Mouse (Mus musculus) brown adipose tissue, adult 24 weeks (tissue): ENCODE data around the gene Tmem229b. TPM values are rescaled to one million over a fixed set of nuclear protein-coding genes. Genes with fewer than 3 reads are reported as not detected.

Source experiments
- H3K27ac ChIP-seq: fragments of 200-500 bp; replicated peaks from 2 replicates; pipeline ENCODE4 v1.5.1; 2012; ENCODE audit warnings: low read depth, mild to moderate bottlenecking, low read length
- H3K4me1 ChIP-seq: fragments of 200-500 bp; 2 replicates; pipeline ENCODE4 v1.6.1; 2012; ENCODE audit warnings: low read length, mixed read lengths; ENCODE audit not compliant: control insufficient read depth, insufficient read depth, insufficient read length
- H3K4me3 ChIP-seq: fragments of 200-500 bp; 2 replicates; pipeline ENCODE4 v1.5.1; 2012; ENCODE audit warnings: low read depth, mild to moderate bottlenecking, low read length, moderate library complexity; ENCODE audit not compliant: insufficient read depth
- polyA plus RNA-seq: library from polyadenylated mRNA; stranded (reverse); fragments of >200 nt; gene quantifications from 2 replicates; pipeline ENCODE4 v1.2.4, GENCODE M21; 2012; ENCODE audit not compliant: missing spikeins, insufficient read depth, insufficient read length

The Tmem229b gene
- polyA plus RNA-seq, 1 experiment: 1.0 TPM

DNA sequence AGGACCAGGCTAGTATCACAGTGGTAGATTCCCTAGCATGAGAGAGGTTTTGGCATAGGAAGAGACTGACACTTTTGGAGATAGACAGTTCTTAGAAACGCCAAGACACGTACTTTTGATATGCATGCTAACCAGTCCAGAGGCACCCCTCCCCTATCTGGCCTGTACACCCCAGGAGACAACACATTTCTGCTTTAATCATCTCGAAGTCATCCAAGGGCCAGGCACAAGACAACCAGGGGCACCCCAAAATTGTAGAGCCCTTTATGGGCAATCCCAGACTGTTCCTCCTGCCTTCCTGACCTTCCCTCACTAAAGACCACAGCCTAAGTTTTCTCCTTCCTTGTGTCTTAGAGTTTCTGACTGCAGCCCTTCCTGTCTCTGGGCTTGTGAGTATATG lies 91.9 kb downstream of the Tmem229b start:
- H3K4me1 ChIP-seq: no peaks in the 10 kb centered on the region
- no peak overlapping the region for H3K27ac ChIP-seq
- H3K4me3 ChIP-seq: no peak overlapping the region

- Histone ChIP-seq H3K4me1 (no peaks in the 10 kb centered on the region), H3K4me3 (no peak overlapping the region), H3K27ac (no peak overlapping the region)
Observed at GRCm38 (mm10) chr12:78914458-78914857, 93.0 kb downstream of the Tmem229b start.

Other genes starting within 250 kb of the Tmem229b start
- gene Atp6v1d, start 146.0 kb downstream of the Tmem229b start, polyA plus RNA-seq: 104 and 110 TPM in 2 replicates
- gene Eif2s1, start 145.8 kb downstream of the Tmem229b start, polyA plus RNA-seq: 55.4 and 61.8 TPM in 2 replicates
- not detected in 2 replicates for gene Plek2, start 100.7 kb downstream of the Tmem229b start, polyA plus RNA-seq
- not detected in 2 replicates for gene Plekhh1, start 21.5 kb upstream of the Tmem229b start, polyA plus RNA-seq
- gene Pigh, start 82.0 kb upstream of the Tmem229b start, polyA plus RNA-seq: 8.3 and 8.6 TPM in 2 replicates
- gene Arg2, start 123.2 kb upstream of the Tmem229b start, polyA plus RNA-seq: not detected in 2 replicates
- 88.7 and 124 TPM in 2 replicates for gene Vti1b, start 165.0 kb upstream of the Tmem229b start, polyA plus RNA-seq
- gene Rdh11, start 184.7 kb upstream of the Tmem229b start, polyA plus RNA-seq: 7.7 and 9.4 TPM in 2 replicates
- gene Rdh12, start 201.3 kb upstream of the Tmem229b start, polyA plus RNA-seq: not detected in 2 replicates